Comparison of ENCODE assay signal across 31 mouse cellular contexts in genomic region chrX:122484756-122485424, GRCm38 (mm10).
DNase-seq lines count a peak whose midpoint lies in the region; ATAC-seq and TF ChIP-seq lines count a peak whose summit lies in the region.
"Had no signal": no experiment of that assay in that cellular context is flagged by ENCODE, and none has a peak within 500 bp of the region (broad histone marks: within the 10 kb centered on the region; RNA-seq: fewer than 3 reads in every experiment).

No protein-coding gene starts in this region.

- no peaks in the 10 kb centered on the region for H3K4me1 ChIP-seq in hindbrain, embryonic 14.5 days (replicated peaks; ENCODE audit: control insufficient read depth, insufficient read depth, low read length)
- no peaks in the 10 kb centered on the region for H3K4me1 ChIP-seq in hindbrain, embryonic 13.5 days (replicated peaks)
- no peaks in the 10 kb centered on the region for H3K4me1 ChIP-seq in midbrain, embryonic 15.5 days
- H3K4me1 ChIP-seq in midbrain, embryonic 13.5 days (replicated peaks), result no peaks in the 10 kb centered on the region
- H3K4me1 ChIP-seq in midbrain, postnatal 0 days (ENCODE audit: insufficient read depth, low read length), result no peaks in the 10 kb centered on the region
- H3K4me1 ChIP-seq: forebrain, embryonic 15.5 days; limb, embryonic 12.5 days; liver, embryonic 15.5 days; neural tube, embryonic 13.5 days had no signal

- no peaks in the 10 kb centered on the region for H3K27me3 ChIP-seq in hindbrain, embryonic 14.5 days (ENCODE audit: control insufficient read depth, insufficient read depth, low read length)
- no peaks in the 10 kb centered on the region for H3K27me3 ChIP-seq in hindbrain, embryonic 13.5 days
- H3K27me3 ChIP-seq in midbrain, embryonic 15.5 days (replicated peaks), result no peaks in the 10 kb centered on the region
- H3K27me3 ChIP-seq in midbrain, embryonic 13.5 days, result no peaks in the 10 kb centered on the region
- no peaks in the 10 kb centered on the region for H3K27me3 ChIP-seq in midbrain, postnatal 0 days (ENCODE audit: insufficient read depth, low read length)
- H3K27me3 ChIP-seq: forebrain, embryonic 15.5 days; limb, embryonic 12.5 days; liver, embryonic 15.5 days; neural tube, embryonic 13.5 days had no signal

- WGBS in hindbrain, embryonic 14.5 days, result 66% methylated on average over 5 of the region's 5 CpGs
- WGBS in hindbrain, embryonic 13.5 days, result 66% methylated on average over 5 of the region's 5 CpGs
- 63% methylated on average over 5 of the region's 5 CpGs for WGBS in midbrain, embryonic 15.5 days
- 57% methylated on average over 5 of the region's 5 CpGs for WGBS in midbrain, embryonic 13.5 days
- 47% methylated on average over 5 of the region's 5 CpGs for WGBS in midbrain, postnatal 0 days

- no peak for TF ChIP-seq POLR2A in brain, embryonic 14.5 days (IDR thresholded peaks at IDR 0.05; ENCODE audit: borderline replicate concordance, extremely low read depth, insufficient read depth, insufficient read length, poor library complexity, severe bottlenecking)

- no peak overlapping the region for H3K27ac ChIP-seq in hindbrain, embryonic 14.5 days
- H3K27ac ChIP-seq in hindbrain, embryonic 13.5 days, result no peak overlapping the region
- H3K27ac ChIP-seq in midbrain, embryonic 15.5 days, result 0 out of 2 replicates have a peak overlapping the region, but pooled peaks have one; percentile 34
- H3K27ac ChIP-seq in midbrain, embryonic 13.5 days, result no peak overlapping the region
- H3K27ac ChIP-seq in midbrain, postnatal 0 days (ENCODE audit: low read depth, low read length), result 0 out of 2 replicates have a peak overlapping the region, but pooled peaks have one; percentile 26
- H3K27ac ChIP-seq: forebrain, embryonic 15.5 days; gastrocnemius, adult 2 months; limb, embryonic 12.5 days; liver, embryonic 15.5 days; neural tube, embryonic 13.5 days had no signal

- ATAC-seq in hindbrain, embryonic 14.5 days (ENCODE audit: low FRiP score), result no peak
- ATAC-seq in hindbrain, embryonic 13.5 days (ENCODE audit: low FRiP score), result no peak
- peak; percentile 78 for ATAC-seq in midbrain, embryonic 15.5 days (replicated peaks)
- ATAC-seq in midbrain, embryonic 13.5 days, result no peak
- no peak for ATAC-seq in midbrain, postnatal 0 days (ENCODE audit: low FRiP score)
- no peak for ATAC-seq in megakaryocyte-erythroid progenitor cell, adult 5-6 weeks (replicated peaks; ENCODE audit: low FRiP score, low TSS enrichment, poor library complexity, severe bottlenecking)
- ATAC-seq: activated CD4-positive, CD25-positive, alpha-beta regulatory T cell, adult 4 months; forebrain, embryonic 15.5 days; intestine, postnatal 0 days had no signal

- no peak overlapping the region for H3K9ac ChIP-seq in hindbrain, embryonic 14.5 days
- H3K9ac ChIP-seq in hindbrain, embryonic 13.5 days, result no peak overlapping the region
- no peak overlapping the region for H3K9ac ChIP-seq in midbrain, embryonic 15.5 days
- no peak overlapping the region for H3K9ac ChIP-seq in midbrain, embryonic 13.5 days (replicated peaks)
- no peak overlapping the region for H3K9ac ChIP-seq in midbrain, postnatal 0 days (replicated peaks; ENCODE audit: low read length, poor library complexity, severe bottlenecking)
- H3K9ac ChIP-seq: forebrain, embryonic 15.5 days; limb, embryonic 12.5 days; liver, embryonic 15.5 days; lung, embryonic 14.5 days; neural tube, embryonic 13.5 days had no signal

- H3K36me3 ChIP-seq in hindbrain, embryonic 14.5 days (replicated peaks; ENCODE audit: control insufficient read depth, insufficient read depth), result no peaks in the 10 kb centered on the region
- no peaks in the 10 kb centered on the region for H3K36me3 ChIP-seq in hindbrain, embryonic 13.5 days
- no peaks in the 10 kb centered on the region for H3K36me3 ChIP-seq in midbrain, embryonic 15.5 days (replicated peaks)
- no peaks in the 10 kb centered on the region for H3K36me3 ChIP-seq in midbrain, embryonic 13.5 days
- no peaks in the 10 kb centered on the region for H3K36me3 ChIP-seq in midbrain, postnatal 0 days (ENCODE audit: insufficient read depth, low read length)
- H3K36me3 ChIP-seq: forebrain, embryonic 15.5 days; limb, embryonic 12.5 days; liver, embryonic 15.5 days; neural tube, embryonic 13.5 days had no signal

- H3K4me2 ChIP-seq in hindbrain, embryonic 14.5 days (replicated peaks), result no peak overlapping the region
- no peak overlapping the region for H3K4me2 ChIP-seq in hindbrain, embryonic 13.5 days
- no peak overlapping the region for H3K4me2 ChIP-seq in midbrain, embryonic 15.5 days
- no peak overlapping the region for H3K4me2 ChIP-seq in midbrain, embryonic 13.5 days (replicated peaks)
- no peak overlapping the region for H3K4me2 ChIP-seq in midbrain, postnatal 0 days (ENCODE audit: low read depth, low read length, poor library complexity, severe bottlenecking)
- H3K4me2 ChIP-seq: forebrain, embryonic 15.5 days; heart, embryonic 11.5 days; limb, embryonic 12.5 days; liver, embryonic 15.5 days; lung, embryonic 14.5 days; neural tube, embryonic 13.5 days had no signal

- H3K4me3 ChIP-seq in hindbrain, embryonic 14.5 days (replicated peaks; ENCODE audit: low read length), result no peak overlapping the region
- H3K4me3 ChIP-seq in hindbrain, embryonic 13.5 days, result no peak overlapping the region
- no peak overlapping the region for H3K4me3 ChIP-seq in midbrain, embryonic 15.5 days
- H3K4me3 ChIP-seq in midbrain, embryonic 13.5 days (replicated peaks), result no peak overlapping the region
- H3K4me3 ChIP-seq in midbrain, postnatal 0 days (ENCODE audit: low read depth, low read length), result no peak overlapping the region
- H3K4me3 ChIP-seq: forebrain, embryonic 15.5 days; gastrocnemius, adult 2 months; limb, embryonic 12.5 days; liver, embryonic 15.5 days; neural tube, embryonic 13.5 days had no signal

- no peaks in the 10 kb centered on the region for H3K9me3 ChIP-seq in hindbrain, embryonic 14.5 days (ENCODE audit: control insufficient read depth, low read length)
- no peaks in the 10 kb centered on the region for H3K9me3 ChIP-seq in hindbrain, embryonic 13.5 days
- no peaks in the 10 kb centered on the region for H3K9me3 ChIP-seq in midbrain, embryonic 15.5 days
- H3K9me3 ChIP-seq in midbrain, embryonic 13.5 days, result no peaks in the 10 kb centered on the region
- no peaks in the 10 kb centered on the region for H3K9me3 ChIP-seq in midbrain, postnatal 0 days (ENCODE audit: low read length)
- H3K9me3 ChIP-seq: forebrain, embryonic 15.5 days; limb, embryonic 12.5 days; liver, embryonic 15.5 days; neural tube, embryonic 13.5 days had no signal

- peak; percentile 27 for DNase-seq in hindbrain, embryonic 14.5 days (ENCODE audit: low spot score)
- peak; percentile 61 for DNase-seq in brain, embryonic 14.5 days (ENCODE audit: low read depth)
- DNase-seq in midbrain, postnatal 0 days (ENCODE audit: low spot score), result peak; percentile 30
- DNase-seq: adrenal gland, adult 2 months; adrenal gland, postnatal 36 days; B cell, adult 2 months; cerebellum, adult 11 months; cerebellum, adult 9-10 months; cerebellum, postnatal 36 days; gastrocnemius, adult 2 months; gastrocnemius, postnatal 36 days; heart, adult 18-20 months; heart, postnatal 36 days; kidney, adult 9 months; kidney, postnatal 10 days; layer of hippocampus, adult 9-11 months; lung, embryonic 14.5 days; spleen, adult 18-20 months; thymus, adult 18-20 months; thymus, postnatal 25 days had no signal

- no peak for TF ChIP-seq CTCF in brain, embryonic 14.5 days (IDR thresholded peaks at IDR 0.05; ENCODE audit: borderline replicate concordance, extremely low read depth, insufficient read depth, insufficient read length)
- TF ChIP-seq CTCF in midbrain, postnatal 0 days (IDR thresholded peaks at IDR 0.05), result no peak

Comparison
In these comparisons a context has a peak if more than half of its experiments do, and no peak if none do; other contexts are left out.
1. H3K27ac ChIP-seq: peak in midbrain, embryonic 15.5 days (single experiment) and midbrain, postnatal 0 days (single experiment); none in hindbrain, embryonic 14.5 days (single experiment), hindbrain, embryonic 13.5 days (single experiment) and midbrain, embryonic 13.5 days (single experiment).
2. Peak in every context shown above with its lines, with median percentiles within 50 percentile points of each other: DNase-seq.